Mouse (Mus musculus) megakaryocyte, embryonic 14.5 days (primary cell): Measurements from ENCODE around the gene Eif2b3. TPM values are rescaled to one million over a fixed set of nuclear protein-coding genes. Genes with fewer than 3 reads are reported as not detected.

Experiments
- H3K27me3 ChIP-seq: replicated peaks from 2 replicates; pipeline ENCODE3; 2012; ENCODE audit warnings: inconsistent platforms
- H3K36me3 ChIP-seq: replicated peaks from 2 replicates; pipeline ENCODE3; 2012; ENCODE audit warnings: low read length, inconsistent platforms, mixed read lengths
- H3K4me1 ChIP-seq: 2 replicates; pipeline ENCODE4 v1.6.1; 2012; ENCODE audit warnings: inconsistent platforms
- H3K4me3 ChIP-seq: replicated peaks from 2 replicates; pipeline ENCODE3; 2012; ENCODE audit warnings: moderate library complexity, mild to moderate bottlenecking, inconsistent platforms
- H3K9me3 ChIP-seq: 2 replicates; pipeline ENCODE4 v1.6.1; 2012; ENCODE audit warnings: inconsistent platforms
- FLI1 ChIP-seq: IDR thresholded peaks from 2 replicates; pipeline ENCODE4 v1.6.1; 2012; ENCODE audit warnings: low read length, inconsistent platforms, mixed read lengths
- GATA1 ChIP-seq: IDR thresholded peaks from 3 replicates; pipeline ENCODE4 v1.6.1; 2012; ENCODE audit warnings: mixed read lengths, low read length, inconsistent platforms, borderline replicate concordance
- polyA plus RNA-seq: library from polyadenylated mRNA; stranded (reverse); fragments of >175 nt; gene quantifications from 2 replicates; pipeline ENCODE4 v1.2.3, GENCODE M21; 2012; ENCODE audit warnings: low replicate concordance; ENCODE audit not compliant: insufficient read depth

Eif2b3 gene
- polyA plus RNA-seq, 1 experiment, result 5.3 TPM

DNA sequence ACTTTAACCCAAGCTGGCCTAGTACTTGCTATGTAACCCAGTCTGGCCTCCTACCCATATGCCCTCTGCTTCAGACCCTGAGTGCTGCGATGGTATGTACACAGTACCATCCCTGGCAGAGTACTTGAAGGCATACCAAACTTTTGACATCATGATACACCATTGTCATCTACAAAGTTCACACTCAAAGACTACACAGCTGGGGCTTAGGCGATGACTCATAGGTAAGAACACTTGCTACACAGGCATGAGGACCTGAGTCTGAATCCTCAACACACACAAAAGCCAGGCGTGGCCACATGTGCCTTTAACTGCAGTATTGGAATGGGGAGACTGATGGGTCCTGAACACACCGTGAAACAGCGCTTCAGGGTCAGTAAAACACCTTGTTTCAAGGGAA is 52.0 kb downstream of the Eif2b3 start:
- Histone ChIP-seq H3K9me3 (no peaks in the 10 kb centered on the region), H3K27me3 (no peaks in the 10 kb centered on the region), H3K36me3 (peaks cover 97% of the 10 kb centered on the region), H3K4me1 (peaks cover 30% of the 10 kb centered on the region), H3K4me3 (peak overlapping the region; percentile 20)
- no peak for TF ChIP-seq FLI1
- no peak for TF ChIP-seq GATA1

DNA sequence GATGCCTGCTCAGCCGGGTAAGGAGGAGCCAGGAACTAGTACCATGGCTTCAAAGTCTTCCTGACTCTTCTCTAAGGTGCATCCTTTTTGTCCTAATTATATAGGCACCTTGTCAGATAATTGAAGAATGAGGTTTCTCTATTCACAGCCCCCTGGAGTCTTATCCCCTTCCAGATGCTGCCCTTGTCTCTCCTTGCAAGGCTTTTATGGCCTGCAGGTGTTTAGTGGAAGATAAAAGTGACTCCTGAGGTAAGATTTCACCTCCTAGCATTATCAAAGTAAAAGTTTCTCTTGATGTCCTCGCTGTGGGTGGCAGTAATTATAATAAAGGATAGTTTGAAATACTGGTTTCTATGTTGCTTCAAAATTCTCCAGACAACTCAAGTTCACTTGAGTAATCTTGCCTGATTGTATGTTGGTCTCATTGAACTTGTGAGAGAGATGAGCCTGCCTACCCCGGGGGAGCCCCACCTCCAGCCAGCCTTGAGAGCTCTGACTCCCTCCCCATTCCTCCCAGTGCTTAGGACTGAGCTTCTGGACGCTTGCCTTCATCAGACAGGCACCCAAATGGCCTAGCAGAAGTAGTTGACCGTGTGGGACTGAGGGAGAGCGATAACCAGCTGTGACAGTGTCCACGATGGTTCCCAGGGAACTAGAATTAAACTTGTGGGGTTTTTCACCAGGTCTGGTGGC is 68.9 kb downstream of the Eif2b3 start:
- Histone ChIP-seq H3K9me3 (no peaks in the 10 kb centered on the region), H3K27me3 (peaks cover 2% of the 10 kb centered on the region), H3K4me1 (peaks cover 11% of the 10 kb centered on the region), H3K4me3 (no peak overlapping the region), H3K36me3 (peaks cover 43% of the 10 kb centered on the region)
- no peak for TF ChIP-seq GATA1
- no peak for TF ChIP-seq FLI1

DNA sequence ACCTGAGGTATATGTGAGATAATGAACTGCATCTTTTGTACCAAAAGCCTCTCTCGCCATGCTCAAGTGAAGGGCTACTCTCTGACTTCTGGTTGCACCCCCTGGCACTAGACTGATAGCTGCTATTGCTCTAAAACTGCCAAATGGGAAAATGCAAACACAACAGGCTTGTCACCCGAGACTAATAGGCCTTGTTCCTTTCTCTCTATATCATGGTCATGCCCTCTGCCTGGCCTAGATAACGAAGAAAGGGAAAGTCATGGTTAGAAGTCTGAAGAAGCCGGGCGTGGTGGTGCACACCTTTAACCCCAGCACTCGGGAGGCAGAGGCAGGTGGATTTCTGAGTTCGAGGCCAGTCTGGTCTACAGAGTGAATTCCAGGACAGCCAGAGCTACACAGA is 71.4 kb downstream of the Eif2b3 start:
- Histone ChIP-seq H3K9me3 (no peaks in the 10 kb centered on the region), H3K4me1 (peaks cover 15% of the 10 kb centered on the region), H3K36me3 (peaks cover 26% of the 10 kb centered on the region), H3K4me3 (no peak overlapping the region), H3K27me3 (peaks cover 13% of the 10 kb centered on the region)
- TF ChIP-seq FLI1 (no peak), GATA1 (no peak)

DNA sequence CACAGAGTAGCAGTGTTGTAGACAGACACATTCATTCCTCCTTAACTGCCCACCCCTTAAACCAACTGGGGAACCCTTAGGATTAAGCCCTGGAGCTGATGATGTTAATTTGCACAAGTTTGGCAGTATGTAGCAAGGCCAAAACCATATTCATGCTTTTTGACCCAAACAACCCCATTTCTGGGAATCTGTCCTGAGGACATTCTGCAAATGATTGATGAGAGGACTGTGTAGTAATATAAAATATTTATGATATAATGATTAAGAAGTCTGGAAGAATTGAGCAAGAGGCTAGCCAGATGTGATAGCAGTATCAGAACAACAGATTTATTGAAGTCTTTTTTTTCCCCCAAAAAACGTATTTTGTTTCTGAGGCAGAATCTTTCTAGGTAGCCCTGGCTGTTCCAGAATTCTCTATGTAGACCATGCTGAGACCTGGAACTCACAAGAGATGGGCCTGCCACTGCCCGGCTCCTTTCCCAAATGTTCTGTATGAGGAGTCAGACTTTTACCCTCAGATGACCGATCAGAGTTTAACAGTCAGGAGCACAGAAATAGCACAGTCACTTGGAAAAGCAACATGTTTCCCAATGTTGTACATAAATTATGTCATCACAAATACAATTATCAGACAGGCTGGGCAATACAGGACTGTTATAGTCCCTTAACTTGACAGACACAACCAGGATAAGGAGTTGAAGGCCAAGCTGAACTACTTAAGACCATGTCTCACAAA is 75.6 kb downstream of the Eif2b3 start:
- peaks cover 40% of the 10 kb centered on the region for H3K27me3 ChIP-seq
- peaks cover 43% of the 10 kb centered on the region for H3K4me1 ChIP-seq
- no peak overlapping the region for H3K4me3 ChIP-seq
- no peaks in the 10 kb centered on the region for H3K9me3 ChIP-seq
- TF ChIP-seq GATA1, result no peak
- no peak for TF ChIP-seq FLI1
- no peaks in the 10 kb centered on the region for H3K36me3 ChIP-seq

DNA sequence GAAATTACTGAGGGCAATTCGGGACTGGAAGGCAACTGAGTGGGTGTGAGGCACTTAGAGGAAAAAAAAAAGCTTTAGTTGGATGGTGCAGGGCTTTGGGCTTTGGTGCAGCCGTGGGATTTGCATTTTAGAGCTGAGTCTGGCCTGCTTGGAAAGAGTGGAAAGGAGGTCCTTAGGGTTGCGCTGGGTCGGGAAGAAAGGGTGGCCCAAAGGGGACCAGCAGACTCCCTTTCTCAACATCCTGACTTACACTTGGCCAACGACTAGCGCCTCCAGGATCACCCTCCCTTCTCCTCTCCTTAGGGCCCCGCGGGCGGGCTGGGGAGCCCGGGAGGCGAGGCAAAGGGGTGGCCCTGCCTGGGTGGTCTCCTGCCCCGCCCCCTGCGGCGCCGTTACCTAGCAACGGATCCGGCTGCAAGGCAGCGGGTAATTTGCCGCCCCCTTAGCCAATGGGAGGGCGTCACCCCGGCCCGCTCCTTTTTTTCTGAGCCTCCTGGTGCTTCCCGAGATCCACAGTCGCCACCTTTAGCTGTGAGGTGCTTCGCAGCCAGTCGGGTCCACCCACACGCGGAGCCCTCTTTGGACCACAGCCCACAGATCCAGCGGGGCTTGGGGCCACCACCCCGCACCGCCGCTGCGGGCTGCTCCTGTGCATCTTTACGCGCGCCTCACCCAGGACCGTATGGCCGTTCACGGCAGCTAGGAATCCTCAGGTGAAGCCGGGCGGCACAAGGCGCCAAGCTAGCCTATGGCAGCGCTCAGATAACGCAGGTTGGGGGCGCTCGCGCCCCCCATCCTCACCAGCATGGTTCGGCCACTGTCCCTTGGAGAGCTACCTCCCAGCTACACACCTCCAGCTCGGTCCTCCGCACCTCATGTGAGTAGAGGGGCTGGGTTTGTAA is 76.6 kb downstream of the Eif2b3 start, which contains the start of gene Ptch2:
Ptch2 (plus strand) TSS at position 525 of the 902 bp plus-strand sequence.
- Histone ChIP-seq H3K27me3 (peaks cover 41% of the 10 kb centered on the region), H3K9me3 (no peaks in the 10 kb centered on the region), H3K4me3 (peak within 1 kb of the TSS; percentile 89), H3K4me1 (peaks cover 44% of the 10 kb centered on the region), H3K36me3 (no peaks in the 10 kb centered on the region)
- TF ChIP-seq FLI1 (no peak), GATA1 (no peak)

DNA sequence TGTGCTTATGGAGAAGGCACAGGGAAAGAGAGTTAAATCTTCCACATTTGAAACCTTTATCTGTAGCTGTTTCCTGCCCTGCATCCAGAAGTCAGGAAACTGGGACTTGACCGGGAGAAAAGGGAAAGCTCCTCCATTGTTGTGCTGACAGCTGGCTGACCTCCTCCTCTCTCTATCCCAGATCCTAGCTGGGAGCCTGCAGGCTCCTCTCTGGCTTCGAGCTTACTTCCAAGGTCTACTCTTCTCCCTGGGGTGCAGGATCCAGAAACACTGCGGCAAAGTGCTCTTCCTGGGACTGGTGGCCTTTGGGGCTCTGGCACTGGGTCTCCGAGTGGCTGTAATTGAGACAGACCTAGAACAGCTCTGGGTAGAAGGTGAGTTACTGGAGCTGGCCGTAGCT is 77.5 kb downstream of the Eif2b3 start:
- Histone ChIP-seq H3K36me3 (no peaks in the 10 kb centered on the region), H3K4me3 (peak overlapping the region; percentile 89), H3K4me1 (peaks cover 52% of the 10 kb centered on the region), H3K9me3 (no peaks in the 10 kb centered on the region), H3K27me3 (peaks cover 41% of the 10 kb centered on the region)
- TF ChIP-seq FLI1 (no peak), GATA1 (no peak)

DNA sequence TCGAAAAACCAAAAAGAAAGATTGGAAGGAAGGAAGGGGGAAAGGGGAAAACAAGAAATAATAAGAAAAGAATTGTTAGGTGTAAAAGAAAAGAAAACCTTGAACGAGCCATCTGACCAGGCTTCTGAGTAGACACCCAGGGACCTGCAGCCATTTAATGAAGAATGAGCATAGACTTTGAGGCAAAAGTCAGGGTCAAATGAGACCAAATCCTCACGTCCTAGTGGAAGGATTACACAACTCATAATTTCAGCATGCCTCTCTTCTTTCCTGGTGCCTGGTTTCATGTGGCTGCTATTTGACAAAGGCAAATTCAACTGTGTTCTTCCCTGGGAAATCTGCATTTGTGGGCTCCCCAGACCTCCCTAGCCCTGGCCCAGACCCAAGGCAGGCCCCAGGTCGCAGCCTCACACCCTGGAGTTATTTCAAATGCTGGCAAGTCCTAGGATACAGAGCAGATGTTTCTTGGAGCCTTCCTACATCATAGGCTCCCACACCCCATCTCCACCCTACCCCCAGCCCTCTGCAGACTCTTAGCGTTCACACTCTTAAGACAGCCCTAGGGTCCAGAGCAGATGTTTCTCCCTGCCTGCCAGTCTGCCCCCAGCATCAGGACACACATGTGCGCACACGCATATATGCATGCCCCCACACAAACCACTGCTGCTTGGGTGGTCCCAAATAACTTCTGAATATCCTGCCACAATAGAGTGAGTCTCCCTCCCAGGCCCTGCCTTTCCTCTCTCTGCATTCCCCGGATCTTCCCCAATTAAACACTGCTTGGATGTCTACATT is 79.0 kb downstream of the Eif2b3 start:
- H3K9me3 ChIP-seq, result no peaks in the 10 kb centered on the region
- no peaks in the 10 kb centered on the region for H3K36me3 ChIP-seq
- TF ChIP-seq FLI1 (no peak), GATA1 (no peak)
- H3K4me1 ChIP-seq, result peaks cover 59% of the 10 kb centered on the region
- H3K27me3 ChIP-seq, result peaks cover 39% of the 10 kb centered on the region
- H3K4me3 ChIP-seq, result no peak overlapping the region

DNA sequence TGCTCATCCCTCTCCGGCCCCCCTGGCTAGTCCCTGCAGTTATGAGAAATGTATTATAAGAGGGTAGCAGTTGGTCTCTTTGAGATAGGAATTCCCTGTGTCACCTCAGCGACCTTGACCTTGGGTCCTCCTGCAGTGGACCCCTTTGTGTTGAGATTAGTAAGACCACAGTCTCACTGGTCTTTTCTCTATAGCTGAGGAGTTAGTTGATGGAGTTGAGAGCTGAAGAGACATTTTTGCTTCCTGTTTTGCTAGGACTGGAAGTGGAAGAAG is 79.5 kb downstream of the Eif2b3 start:
- TF ChIP-seq FLI1, result no peak
- TF ChIP-seq GATA1, result no peak
- H3K36me3 ChIP-seq, result no peaks in the 10 kb centered on the region
- H3K4me3 ChIP-seq, result no peak overlapping the region
- peaks cover 64% of the 10 kb centered on the region for H3K4me1 ChIP-seq
- peaks cover 43% of the 10 kb centered on the region for H3K27me3 ChIP-seq
- H3K9me3 ChIP-seq, result no peaks in the 10 kb centered on the region

DNA sequence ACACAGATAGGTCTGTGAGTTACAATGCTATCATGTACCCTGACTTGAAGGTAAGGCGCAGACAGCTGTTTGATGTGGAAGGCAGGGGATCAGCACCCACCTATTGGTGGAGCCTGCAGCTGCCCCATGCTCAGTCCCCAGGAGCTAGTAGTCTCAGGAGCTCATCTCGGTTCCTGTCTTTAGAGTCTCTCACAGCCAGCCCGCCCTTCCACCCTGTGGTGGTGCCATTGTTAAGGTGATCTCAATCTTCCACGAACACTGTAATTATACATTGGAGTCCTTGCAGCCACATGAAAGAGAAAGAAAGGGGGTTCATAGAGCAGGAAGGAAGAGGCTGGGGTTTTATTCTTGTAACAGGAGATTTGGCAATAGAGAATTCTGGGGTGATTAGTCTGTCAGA is 80.8 kb downstream of the Eif2b3 start:
- H3K4me1 ChIP-seq, result peaks cover 75% of the 10 kb centered on the region
- no peaks in the 10 kb centered on the region for H3K9me3 ChIP-seq
- TF ChIP-seq GATA1 (no peak), FLI1 (no peak)
- no peaks in the 10 kb centered on the region for H3K36me3 ChIP-seq
- peaks cover 49% of the 10 kb centered on the region for H3K27me3 ChIP-seq
- no peak overlapping the region for H3K4me3 ChIP-seq
